Mouse (Mus musculus) T-cell, adult 2 months (primary cell): ENCODE results near the gene Fasn.
A peak's percentile ranks its signal among the peaks of the same experiment; 100 is the strongest.

Experiments
- DNase-seq: peaks from one replicate; pipeline ENCODE4 v3.0.0; 2022; ENCODE audit warnings: low spot score

Fasn gene

DNA sequence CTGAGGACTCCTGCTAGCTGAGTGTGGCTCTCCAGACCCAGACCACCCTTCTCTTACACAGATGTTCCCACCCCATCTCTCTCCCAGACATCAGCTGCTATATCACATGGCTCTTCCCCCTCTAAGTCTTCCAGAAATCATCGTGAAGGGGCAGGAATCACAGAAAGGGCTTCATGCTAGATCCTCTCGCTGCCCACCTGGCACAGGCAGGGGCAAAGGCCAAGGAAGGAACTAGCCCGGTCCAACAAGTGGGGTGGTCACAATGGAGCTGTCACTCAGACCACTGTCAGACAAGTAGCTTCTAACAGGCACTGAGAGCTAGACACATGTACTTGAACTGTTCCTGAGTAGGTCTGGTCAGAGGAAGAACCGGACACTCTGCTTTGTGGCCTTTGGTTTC is 4.1 kb upstream of the Fasn start:
- DNase-seq: no peak

DNA sequence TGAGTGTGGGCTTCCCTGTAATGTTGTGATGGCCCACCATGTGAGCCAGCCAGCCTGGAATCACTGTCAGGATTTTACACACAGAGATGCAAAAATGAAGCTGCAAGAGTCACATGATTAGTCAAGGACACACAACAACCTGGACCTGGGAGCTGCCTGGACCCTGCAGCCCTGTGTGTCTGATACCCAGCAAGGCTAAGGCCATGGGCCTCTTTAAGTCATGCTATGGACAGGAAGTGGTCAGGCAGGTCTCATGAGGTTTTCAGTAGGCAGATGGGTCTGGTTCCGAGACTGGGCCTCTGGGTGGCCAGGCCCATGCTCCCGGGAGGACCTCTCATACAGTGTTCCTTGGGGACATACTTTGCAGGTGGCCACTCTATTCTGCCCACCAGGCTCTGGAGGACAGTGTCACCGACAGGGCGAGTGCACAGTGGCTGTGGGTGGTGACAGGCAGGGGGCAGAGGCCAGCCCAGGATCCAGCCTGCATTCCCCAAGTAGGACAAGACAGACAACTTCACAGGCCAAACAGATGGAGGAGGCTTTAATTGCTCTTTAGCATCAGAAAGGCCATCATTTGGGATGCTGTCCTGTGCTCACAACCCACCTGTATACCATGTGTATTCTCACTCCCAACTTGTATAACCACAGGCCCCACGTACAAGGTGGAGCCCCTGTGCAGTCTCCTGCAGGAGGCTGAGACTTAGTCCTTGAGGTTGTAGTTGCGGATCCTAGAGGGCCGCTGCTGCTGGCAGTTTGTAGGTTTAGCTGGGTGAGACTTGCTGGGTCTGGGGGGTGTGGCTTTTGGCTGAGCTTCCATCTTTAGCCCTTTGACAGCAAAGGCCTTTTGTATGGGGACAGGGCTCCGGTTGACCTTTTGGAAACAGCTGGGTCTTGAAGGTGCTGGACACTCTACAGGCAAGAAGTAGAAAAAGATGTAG is 1.9 kb upstream of the Fasn start:
- DNase-seq: no peak

DNA sequence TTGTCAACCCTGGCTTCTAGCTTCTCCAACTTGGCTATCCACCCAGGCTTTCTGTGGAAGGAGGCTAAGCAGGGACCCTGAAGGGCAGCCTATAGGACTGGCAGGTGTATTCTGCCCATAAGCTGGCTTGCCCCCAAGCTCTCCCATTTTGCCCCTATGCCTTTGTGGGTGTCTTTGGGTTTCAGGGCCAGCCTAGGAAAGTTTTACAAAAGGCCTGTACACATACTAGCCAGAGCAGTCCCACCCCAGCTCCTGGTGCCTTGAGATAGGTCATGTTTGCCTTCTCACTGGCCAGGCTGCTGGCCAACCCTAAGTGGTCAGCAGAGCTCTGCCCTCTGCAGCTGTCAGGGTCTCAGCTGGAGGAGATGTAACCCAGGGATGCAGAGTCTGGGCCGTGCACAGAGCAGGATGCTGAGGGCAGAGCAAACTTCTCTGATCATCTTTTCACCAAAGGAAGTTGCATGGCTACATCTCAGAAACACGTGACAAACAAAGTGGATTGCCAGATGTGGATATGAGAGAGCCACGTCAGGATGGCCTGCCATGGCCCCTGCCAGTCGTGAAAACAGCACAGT is 1.0 kb upstream of the Fasn start:
- DNase-seq: peak; percentile 39

DNA sequence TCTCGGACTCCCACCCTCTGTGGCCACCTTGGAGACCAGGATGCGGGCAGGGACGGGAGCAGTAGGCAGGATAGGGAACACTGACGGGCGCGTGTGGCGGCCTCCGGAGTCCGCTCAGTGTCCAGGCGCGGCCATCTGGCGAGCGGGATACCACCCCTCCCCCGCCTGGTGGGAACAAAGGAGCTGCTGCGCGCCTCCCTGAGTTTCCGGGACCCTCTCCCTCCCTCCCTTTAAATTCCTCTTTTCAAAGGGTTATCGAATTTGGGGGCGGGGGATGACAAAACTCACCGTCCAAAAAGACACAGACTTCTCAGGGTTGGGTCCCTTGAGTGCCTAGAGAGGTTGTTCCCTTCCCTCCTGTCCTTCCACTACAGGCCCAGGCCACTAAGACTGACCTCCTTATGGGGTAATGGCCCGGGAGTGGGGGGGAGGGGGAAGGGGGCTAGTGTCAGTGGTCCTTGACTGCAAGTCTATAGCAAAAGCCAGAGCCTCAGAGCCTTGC is 491 bp upstream of the Fasn start:
- no peak for DNase-seq

DNA sequence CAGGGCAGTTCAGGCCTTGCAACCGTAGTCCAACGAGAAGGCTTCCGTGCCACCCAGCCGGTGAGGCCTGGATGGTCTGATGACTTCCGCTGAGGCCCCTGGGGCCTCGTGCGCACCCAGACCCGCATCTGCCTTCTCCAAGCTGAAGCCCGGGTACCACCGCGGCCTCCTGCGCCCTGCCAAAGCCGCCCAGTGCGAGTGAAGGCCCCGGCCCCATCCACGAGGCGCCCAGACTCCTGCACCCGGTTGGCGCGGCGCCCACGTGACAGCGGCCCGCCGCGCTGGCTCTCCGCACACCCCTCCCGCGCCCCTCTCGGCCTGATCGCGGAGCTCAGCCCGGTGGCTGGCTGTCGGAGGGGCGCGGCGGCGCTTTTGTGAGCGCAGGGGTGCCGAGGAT is 798 bp downstream of the Fasn start:
- no peak for DNase-seq

DNA sequence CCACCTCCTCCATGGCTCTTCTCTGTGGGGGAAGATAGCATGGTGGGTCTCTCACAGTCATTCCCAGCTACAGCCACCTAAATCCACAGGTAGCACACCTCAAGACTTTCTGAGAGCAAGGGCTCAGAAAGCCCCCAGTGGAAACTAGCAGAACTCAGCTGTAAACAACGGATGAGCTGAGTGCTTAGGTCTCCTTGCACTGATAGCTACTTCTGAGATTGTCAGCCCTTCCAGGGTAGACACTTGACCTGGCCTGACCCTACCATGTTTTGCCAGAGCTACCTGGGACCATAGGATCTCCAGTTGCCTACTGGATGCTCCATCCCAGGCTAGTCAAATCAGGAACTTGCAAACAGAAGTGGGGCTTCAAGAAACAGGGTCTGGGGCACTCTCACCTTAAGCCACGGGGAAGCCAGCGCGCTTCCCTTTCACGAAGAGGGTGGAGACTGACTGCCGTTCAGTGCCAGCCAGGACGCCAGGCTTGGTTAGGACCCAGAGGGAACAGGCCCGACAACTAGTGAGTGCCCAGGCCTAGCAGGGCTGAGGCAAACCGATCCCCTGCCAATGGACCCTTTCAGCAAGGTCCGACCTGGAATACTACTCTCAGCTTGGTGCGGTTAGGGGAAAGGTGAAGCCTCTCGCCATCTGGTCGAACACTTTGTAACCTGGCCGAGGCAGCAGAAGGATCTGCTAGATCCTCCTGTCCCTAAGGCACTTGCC is 1.4 kb downstream of the Fasn start:
- DNase-seq: no peak

DNA sequence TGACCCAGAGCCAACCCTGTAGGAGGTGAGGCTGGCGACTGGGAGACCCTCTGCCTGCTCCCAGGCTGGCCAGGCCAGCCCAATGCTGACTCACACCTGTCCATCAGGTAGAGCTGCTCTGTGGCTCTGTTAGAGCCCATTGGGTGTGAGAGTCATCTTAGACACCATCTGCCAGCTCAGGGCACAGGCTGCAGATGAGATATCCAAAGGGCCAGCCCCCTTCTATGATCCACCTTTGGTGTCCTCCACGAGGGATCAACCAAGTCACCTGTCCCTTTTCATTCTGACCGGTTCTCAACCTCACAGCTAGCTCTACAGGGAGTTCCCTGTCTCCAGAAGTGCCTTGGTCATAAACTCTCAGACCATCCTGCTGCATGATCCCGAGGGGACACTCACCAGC is 2.0 kb downstream of the Fasn start:
- DNase-seq: no peak

DNA sequence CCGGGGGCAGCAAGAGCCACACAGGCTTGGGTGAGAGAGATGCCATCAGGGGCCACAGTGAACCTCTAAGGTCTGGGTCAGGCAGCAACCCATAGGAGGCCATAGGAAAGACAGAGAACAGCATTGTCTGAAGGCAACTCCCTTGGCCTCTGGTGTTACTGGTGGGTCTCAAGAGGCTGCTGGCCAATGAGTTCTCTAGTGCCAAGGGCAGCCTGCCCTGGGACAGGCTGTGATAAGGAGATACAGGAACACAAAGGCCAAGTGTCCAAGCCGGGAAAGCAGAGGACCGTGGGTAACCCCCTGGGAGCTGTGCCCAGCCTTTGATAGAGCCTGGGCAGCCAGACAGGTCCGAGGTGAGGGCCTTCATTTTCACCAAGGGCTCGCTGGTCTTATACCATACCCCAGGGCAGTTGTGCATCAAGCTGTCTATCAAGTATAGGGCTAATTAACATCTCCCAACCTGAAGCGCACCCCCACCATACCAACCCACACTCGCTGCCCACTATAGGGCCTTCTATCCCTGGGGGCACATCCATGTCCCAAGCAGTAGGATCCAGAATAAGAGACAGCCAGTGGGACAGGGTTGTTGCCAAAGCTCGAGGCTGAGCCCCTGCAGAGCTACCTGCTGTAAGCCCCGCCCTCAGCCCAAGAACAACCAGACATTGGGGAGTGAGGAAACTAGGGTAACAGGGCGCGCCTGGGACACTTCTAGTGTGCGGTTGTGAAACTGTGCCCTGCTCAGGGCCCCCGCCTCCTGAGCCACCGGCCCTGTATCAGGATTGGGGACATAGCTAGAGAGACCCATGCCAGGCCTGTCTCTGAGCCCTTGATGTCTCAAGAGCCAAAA is 3.0 kb downstream of the Fasn start:
- DNase-seq: no peak

DNA sequence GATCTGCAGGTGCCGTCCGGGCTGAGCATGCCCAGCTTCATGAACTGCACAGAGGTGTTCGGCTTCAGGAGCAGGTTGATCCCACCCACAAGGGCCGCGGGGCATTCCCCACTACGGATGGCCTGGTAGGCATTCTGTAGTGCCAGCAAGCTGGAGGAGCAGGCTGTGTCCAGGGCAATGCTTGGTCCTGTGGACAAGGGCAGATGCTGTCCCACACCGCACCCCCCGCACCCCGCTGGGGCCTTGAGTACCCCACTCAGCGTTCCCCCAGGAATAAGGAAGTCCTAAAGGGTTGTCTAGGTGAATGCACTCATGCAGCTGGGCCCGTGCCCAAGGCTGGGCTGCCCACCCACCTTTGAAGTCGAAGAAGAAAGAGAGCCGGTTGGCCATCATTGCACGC is 3.8 kb downstream of the Fasn start:
- no peak for DNase-seq

DNA sequence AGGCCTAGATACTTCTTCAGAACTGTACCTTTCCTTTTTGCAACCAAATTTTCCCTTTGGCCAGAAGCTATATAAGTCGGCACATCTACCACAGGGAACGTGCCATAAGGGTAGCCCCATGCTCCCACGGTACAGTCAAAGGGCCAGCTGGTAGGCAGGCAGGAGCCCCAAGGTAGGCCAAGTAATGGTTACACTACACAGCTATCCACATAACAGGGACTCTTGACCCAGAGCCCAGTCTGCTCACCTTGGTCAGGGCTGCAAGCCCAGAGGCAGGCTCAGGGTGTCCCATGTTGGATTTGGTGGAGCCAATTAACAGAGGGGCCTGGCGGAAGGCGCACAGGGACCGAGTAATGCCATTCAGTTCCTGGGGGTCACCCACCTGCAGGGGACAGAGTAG is 4.8 kb downstream of the Fasn start:
- DNase-seq: no peak

DNA sequence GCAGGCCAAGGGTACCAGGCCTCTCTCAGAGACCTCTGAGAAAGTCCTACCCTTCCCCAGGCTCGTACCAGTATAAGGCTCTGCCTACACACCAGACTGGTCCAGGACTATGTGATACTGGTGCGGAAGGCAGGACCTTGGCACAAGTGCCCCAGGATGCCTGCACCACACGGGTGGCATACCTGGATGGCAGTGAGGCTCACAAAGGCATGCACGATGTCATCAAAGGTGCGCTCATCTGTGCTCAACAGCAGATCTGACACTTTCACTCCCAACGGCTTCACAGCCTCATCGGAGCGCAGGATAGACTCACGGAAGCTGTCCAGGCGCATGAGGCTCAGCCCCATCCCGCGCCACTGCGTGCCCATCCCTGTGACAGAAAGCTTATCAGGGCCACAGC is 6.1 kb downstream of the Fasn start:
- no peak for DNase-seq

DNA sequence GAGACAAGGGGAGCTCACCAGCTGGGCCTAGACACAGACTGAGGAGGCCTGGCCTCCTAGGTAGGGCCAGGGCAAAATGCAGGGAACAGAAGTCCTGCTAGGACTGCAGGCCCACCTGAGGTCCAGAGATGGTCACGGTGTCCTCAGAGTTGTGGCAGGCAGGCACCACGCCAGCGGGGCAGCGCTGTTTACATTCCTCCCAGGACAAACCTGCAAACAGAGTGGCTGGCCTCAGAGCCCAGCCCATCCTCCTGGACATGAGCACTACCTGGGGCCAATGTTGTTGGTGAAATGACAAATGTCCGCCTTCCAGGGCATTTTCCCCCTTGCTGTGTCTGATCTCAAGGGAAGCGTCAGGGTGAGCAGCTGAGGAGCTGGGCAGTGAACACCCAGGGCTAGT is 7.0 kb downstream of the Fasn start:
- DNase-seq: no peak

DNA sequence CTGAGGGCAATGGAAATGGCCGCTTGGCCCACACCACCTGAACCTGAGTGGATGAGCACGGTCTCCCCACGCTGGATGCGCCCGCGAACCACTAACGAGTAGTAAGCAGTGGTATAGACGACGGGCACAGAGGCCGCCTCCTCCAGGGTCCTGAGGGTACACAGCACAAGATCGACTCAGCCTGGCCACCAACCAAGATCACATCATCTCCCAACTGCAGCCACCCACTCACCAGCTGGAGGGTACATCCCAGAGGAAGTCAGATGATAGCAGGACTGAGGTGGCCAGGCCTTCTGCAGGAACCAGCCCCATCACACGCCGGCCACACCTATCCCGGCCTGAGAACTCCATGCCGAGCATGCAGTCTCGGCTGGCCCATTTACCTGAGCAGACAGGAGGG is 12.3 kb downstream of the Fasn start:
- no peak for DNase-seq

DNA sequence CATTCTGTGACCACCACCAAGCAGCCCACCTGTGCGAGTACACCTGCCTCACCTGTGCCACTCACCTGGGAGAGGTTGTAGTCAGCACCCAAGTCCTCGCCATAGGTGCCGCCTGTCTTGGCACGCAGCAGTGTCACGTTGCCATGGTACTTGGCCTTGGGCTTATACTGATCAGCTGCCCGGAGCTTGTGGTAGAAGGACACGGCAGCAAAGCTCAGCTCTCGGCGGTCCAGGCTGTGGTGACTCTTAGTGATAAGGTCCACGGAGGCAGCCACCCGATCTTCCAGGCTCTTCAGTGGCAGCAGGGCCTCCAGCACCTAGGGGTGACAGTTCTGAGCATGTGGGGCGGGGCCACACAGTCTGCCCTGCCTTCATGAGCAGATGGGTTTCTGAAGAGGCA is 16.3 kb downstream of the Fasn start:
- DNase-seq: no peak

DNA sequence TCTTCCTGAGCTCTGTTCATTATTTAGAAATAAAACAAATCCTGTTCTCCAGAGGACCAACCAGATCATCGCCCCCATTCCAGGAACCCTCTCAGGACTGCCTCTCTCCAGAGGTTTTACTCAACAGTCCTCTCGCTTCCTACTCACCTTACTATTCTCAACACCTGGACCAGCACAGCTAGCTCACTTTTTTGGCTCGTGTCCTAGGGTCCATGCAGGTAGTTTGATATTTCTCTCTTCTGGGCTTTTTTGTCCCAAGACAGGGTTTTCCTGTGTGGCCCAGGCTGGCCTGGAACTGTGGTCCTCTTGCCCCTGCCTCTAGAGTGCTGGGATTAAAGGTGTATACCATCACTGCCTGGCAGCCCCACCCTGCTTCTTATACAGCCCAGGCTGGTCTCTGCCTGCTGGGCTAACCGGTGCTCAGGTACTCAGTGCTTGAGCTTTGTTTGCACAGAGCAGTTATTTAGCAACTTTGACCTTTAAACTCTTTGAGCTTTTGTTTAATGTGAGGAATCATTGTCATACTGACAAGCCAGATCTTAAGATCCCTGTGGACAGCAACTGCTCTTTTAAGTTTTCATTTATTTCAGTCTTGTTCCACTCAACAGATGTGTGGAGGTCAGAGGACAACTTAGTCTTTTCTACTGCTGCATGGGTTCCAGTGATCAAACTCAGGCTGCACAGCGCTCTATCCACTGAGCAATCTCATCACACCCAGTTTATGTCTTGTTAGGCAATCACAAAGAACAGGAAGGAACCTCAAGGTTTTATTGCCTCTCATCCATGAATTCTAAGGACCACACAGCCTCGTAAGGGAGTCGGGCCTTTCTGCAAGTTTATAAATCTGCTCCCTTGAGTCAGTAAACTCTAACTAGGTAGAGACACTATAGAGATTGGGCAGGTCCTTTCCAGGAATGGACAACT is 18.7 kb downstream of the Fasn start:
- no peak for DNase-seq

DNA sequence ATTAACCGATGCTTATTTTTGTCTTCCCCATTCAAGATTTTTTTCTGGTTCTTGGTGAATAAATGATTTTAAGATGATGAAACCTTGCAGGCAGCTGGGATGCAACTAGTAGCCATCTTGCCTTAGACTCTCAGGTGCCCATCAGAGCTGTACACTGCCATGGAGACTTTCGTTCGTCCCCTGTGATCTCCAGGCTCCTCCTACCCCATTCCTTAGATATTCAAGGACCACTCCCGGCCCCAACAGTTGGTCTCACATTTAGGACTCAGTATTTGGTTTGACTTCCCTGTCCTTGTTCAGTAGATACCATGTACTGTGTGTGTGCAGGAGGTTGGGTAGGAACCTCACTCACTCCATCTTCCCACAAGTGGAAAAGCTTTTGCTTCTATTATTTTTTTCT is 19.6 kb downstream of the Fasn start:
- no peak for DNase-seq

DNA sequence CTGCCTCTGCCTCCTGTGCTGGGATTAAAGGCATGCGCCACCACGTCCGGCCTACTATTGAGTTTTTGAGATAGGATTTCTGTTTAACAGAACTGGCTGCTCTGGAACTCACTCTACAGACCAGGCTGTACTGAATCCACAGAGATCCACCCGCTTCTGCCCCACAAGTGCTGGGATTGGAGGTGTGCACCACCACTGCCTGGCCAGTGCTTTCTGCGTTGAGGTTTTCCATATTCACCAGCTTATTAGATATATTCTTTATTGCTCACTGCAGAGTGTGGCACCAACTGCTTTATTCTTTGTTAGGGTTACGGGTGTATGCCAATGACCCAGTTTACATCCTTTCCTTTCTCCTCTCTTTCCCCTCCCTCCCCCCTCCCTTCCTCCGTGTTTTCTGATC is 20.1 kb downstream of the Fasn start:
- DNase-seq: no peak

DNA sequence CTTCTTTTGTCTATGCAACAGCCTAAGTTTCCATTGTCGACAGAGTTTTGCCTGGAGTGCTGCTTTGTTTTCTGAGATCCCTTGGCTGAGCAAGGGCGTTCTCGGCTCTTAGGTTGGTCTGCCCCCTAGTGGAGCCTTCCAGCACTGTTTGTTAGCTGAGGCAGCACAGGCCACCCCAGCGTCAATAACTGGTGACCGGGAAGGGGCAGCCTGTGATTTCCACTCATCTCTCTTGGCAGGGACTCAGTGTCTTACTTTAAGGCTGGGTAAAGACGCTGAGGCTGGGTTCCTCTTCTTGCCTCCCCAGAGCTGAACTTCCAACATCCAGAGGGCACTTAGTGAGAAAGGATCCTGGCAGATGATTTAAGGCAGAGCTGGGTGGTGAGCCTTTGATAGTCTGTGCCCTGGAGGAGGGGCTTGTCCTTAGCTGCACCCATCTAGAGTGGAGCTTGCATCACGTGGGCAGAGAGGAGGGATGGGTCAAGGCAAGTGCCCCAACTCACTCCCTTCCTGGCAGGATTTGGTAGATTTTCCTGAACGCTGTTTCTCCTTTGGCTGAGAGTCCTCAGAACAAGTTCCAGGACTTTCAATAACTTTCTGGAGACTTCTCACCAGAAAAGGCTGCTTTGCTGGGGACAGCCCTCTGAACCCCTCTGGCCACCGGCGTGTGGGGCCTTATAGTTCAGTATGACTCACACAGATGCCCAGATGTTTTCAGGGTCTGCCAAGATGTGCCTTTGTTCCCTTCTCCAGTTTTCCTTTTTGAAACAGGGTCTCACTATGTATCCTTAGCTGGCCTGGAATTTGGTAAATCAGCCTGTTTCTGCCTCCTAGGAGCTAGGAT is 24.1 kb downstream of the Fasn start:
- DNase-seq: peak; percentile 76

DNA sequence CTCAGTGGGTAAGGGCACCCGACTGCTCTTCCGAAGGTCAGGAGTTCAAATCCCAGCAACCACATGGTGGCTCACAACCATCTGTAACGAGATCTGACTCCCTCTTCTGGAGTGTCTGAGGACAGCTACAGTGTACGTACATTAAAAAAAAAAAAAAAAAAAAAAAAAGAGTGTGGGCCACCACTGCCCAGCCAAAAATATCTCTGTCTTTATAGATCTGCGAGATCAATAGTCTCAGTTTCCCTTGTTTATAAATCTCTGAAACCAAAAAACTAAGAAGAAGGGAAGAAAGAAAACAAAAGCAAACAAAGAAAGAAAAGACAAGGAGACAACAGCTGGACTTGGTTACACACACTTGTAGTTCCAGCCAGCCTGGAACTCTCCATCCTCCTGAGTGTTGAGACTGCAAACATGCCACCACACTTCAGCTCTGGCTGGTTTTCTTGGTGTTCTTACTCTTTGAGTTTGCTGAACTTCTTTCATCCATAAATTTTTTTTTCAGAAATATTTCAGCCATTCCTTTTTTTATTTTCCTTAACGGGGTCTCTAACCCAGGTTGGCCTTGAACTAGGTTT is 24.9 kb downstream of the Fasn start:
- no peak for DNase-seq

DNA sequence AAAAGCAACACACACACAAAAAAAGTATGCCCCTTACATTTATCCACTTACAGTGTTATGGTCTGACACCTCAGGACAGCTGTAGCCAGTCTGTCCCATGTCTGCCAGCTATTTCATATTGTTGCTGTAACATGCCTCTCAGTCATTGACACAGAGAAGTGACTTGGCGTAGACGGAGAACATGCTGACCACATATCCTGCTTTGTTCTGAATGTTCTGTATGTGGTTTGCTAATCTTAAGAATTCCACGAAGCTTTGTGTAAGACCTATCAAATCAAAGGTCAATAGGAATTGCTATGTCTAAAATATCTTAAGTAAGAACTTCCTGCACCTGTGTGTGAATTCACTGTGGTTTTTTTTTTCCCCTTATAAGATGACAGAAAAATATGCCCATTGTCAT is 26.1 kb downstream of the Fasn start:
- no peak for DNase-seq
